ENCODE assay signal across 12 mouse cellular contexts in genomic region chr1:39947179-39947578, GRCm38 (mm10). TPM values are rescaled to one million over a fixed set of nuclear protein-coding genes. Genes with fewer than 3 reads are reported as not detected.
DNase-seq lines count a peak whose midpoint lies in the region; ATAC-seq lines count a peak whose summit lies in the region.
"Had no signal": no experiment of that assay in that cellular context is flagged by ENCODE, and none has a peak within 500 bp of the region (broad histone marks: within the 10 kb centered on the region; RNA-seq: fewer than 3 reads in every experiment).

No protein-coding gene starts in this region.

- peak overlapping the region; percentile 69 for H3K27ac ChIP-seq in hindbrain, embryonic 11.5 days (ENCODE audit: low read depth, low read length)
- H3K27ac ChIP-seq in midbrain, embryonic 15.5 days = peak overlapping the region; percentile 77

- H3K27me3 ChIP-seq in hindbrain, embryonic 11.5 days (ENCODE audit: control insufficient read depth, insufficient read depth, low read length) = no peaks in the 10 kb centered on the region
- no peaks in the 10 kb centered on the region for H3K27me3 ChIP-seq in midbrain, embryonic 15.5 days (replicated peaks)
- H3K27me3 ChIP-seq: heart, embryonic 12.5 days; Patski had no signal

- DNase-seq in frontal cortex, adult 2 months (ENCODE audit: extremely low spot score in 1 of 2, low spot score in 1 of 2) = no peak
- peak; percentile 70 for DNase-seq in cerebellum, adult 9-10 months
- no peak for DNase-seq in hindbrain, embryonic 11.5 days (ENCODE audit: low spot score)
- no peak for DNase-seq in left cerebral cortex, adult 9 months (ENCODE audit: low spot score in 2 of 2)
- no peak for DNase-seq in kidney, postnatal 36 days
- no peak for DNase-seq in retina, postnatal 1 day
- DNase-seq: kidney, postnatal 25 days; lung, embryonic 14.5 days had no signal

- H3K36me3 ChIP-seq in hindbrain, embryonic 11.5 days (ENCODE audit: control insufficient read depth, insufficient read depth, low read length) = no peaks in the 10 kb centered on the region
- H3K36me3 ChIP-seq in midbrain, embryonic 15.5 days (replicated peaks) = no peaks in the 10 kb centered on the region
- H3K36me3 ChIP-seq: heart, embryonic 12.5 days had no signal

- no peak overlapping the region for H3K4me3 ChIP-seq in hindbrain, embryonic 11.5 days (ENCODE audit: low read depth, low read length)
- no peak overlapping the region for H3K4me3 ChIP-seq in midbrain, embryonic 15.5 days
- H3K4me3 ChIP-seq: heart, embryonic 12.5 days had no signal

- no peak overlapping the region for H3K4me2 ChIP-seq in hindbrain, embryonic 11.5 days (replicated peaks; ENCODE audit: low read depth, low read length)
- no peak overlapping the region for H3K4me2 ChIP-seq in midbrain, embryonic 15.5 days
- H3K4me2 ChIP-seq: heart, embryonic 12.5 days; lung, embryonic 14.5 days had no signal

- H3K9ac ChIP-seq in hindbrain, embryonic 11.5 days (ENCODE audit: low read depth, low read length) = no peak overlapping the region
- no peak overlapping the region for H3K9ac ChIP-seq in midbrain, embryonic 15.5 days
- H3K9ac ChIP-seq: lung, embryonic 14.5 days had no signal

- WGBS in hindbrain, embryonic 11.5 days = 68% methylated on average over 6 of the region's 6 CpGs
- WGBS in midbrain, embryonic 15.5 days = 44% methylated on average over 6 of the region's 6 CpGs

- peaks cover 31% of the 10 kb centered on the region for H3K4me1 ChIP-seq in hindbrain, embryonic 11.5 days (replicated peaks; ENCODE audit: control insufficient read depth, insufficient read depth, low read length)
- peaks cover 93% of the 10 kb centered on the region for H3K4me1 ChIP-seq in midbrain, embryonic 15.5 days

- ATAC-seq in frontal cortex, adult (ENCODE audit: low TSS enrichment) = peak; percentile 5; the same call in 1 of the 2 replicates
- no peak for ATAC-seq in hindbrain, embryonic 11.5 days (ENCODE audit: low FRiP score)
- ATAC-seq in midbrain, embryonic 15.5 days (replicated peaks) = no peak
- ATAC-seq: Patski had no signal

- no peaks in the 10 kb centered on the region for H3K9me3 ChIP-seq in hindbrain, embryonic 11.5 days (ENCODE audit: control insufficient read depth, low read length)
- H3K9me3 ChIP-seq in midbrain, embryonic 15.5 days = no peaks in the 10 kb centered on the region
- H3K9me3 ChIP-seq: heart, embryonic 12.5 days had no signal

RNA-seq across cellular contexts. Expression of gene Map4k4, which starts 46.5 kb away (rescaled TPM):
- polyA plus RNA-seq in frontal cortex, adult 2 months (2012; rRNA removed) = 133 TPM in 2 replicates
- polyA plus RNA-seq in hindbrain, embryonic 11.5 days (2014; fragmentation: Nextera tagmentation; extraction: Ambion mirVana) = 42.3 and 68.2 TPM in 2 replicates
- polyA plus RNA-seq in midbrain, embryonic 15.5 days (2015; fragmentation: Nextera tagmentation; extraction: Ambion mirVana) = 46.5 and 55.2 TPM in 2 replicates
